Mouse (Mus musculus): ENCODE data around the gene Krt27.

Gene Krt27

GRCm38 (mm10) chr11:99329655-99330054 is 21.2 kb downstream of the Krt27 start:
- CTCF ChIA-PET = no interaction called here

- CTCF ChIA-PET = interaction anchor here (0.5 kb wide), 1 partner anchor 518 kb away, joined by 3 read pairs; the partner anchor contains the start of gene Casc3
Measured at GRCm38 (mm10) chr11:99322851-99323250, 28.1 kb downstream of the Krt27 start, which contains the start of gene Krt25. Krt25 (minus strand) TSS chr11:99322951.

- CTCF ChIA-PET = no interaction called here
Measured at GRCm38 (mm10) chr11:99321094-99321493, 29.8 kb downstream of the Krt27 start.

GRCm38 (mm10) chr11:99319127-99319526 is 31.8 kb downstream of the Krt27 start:
- CTCF ChIA-PET = no interaction called here

GRCm38 (mm10) chr11:99316543-99316942 is 34.4 kb downstream of the Krt27 start:
- CTCF ChIA-PET = no interaction called here

- CTCF ChIA-PET = interaction anchor here (0.6 kb wide), 1 partner anchor 150 kb away, joined by 8 read pairs; no protein-coding TSS in a partner anchor
Measured at GRCm38 (mm10) chr11:99314594-99314993, 36.3 kb downstream of the Krt27 start.

- CTCF ChIA-PET = interaction anchor here (0.6 to 1.1 kb wide), 2 partner anchors 61 to 156 kb away, joined by 3 to 5 read pairs; partner anchors contain the start of gene Ccr7
Measured at GRCm38 (mm10) chr11:99310882-99311281, 40.0 kb downstream of the Krt27 start.

- CTCF ChIA-PET = interaction anchor here (0.6 kb wide), 1 partner anchor 175 kb away, joined by 3 read pairs; no protein-coding TSS in a partner anchor
Measured at GRCm38 (mm10) chr11:99307579-99307978, 43.3 kb downstream of the Krt27 start.

Measured in spleen, embryonic (tissue).